Mouse (Mus musculus) CD4-positive helper T cell, adult 2 months (primary cell): ENCODE data around the gene Fpr1.
"Not testable (repeated sequence)": the region's sequence is repeated elsewhere in the genome, so short reads cannot be mapped to it uniquely, and the experiment has no call there.

Source experiments
- DNase-seq: peaks from one replicate; pipeline ENCODE4 v3.0.0-alpha.2; 2012; ENCODE audit warnings: low read depth, missing footprints, low spot score

The Fpr1 gene

DNA sequence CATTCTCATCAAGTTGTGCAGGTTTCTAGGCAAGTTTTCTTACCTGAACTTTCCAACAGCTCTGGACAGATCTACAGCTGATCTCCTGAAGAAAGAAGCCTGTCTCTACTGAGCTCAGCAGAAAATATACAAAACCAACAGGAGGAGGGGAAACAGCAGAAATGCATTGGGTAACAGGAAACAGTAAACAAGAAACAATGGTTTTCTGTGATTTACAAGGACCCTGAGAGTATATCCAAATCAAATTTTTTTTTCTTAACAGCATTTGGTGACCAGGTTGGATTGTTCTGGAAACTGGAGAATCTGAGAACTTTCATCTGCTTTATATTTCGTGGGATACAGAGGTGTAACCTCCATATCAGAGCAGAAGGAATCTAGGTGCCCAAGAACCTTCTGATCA is at the start of gene Fpr1:
Fpr1 (minus strand) TSS at position 101 of the 400 bp plus-strand sequence.
- DNase-seq = no peak

DNA sequence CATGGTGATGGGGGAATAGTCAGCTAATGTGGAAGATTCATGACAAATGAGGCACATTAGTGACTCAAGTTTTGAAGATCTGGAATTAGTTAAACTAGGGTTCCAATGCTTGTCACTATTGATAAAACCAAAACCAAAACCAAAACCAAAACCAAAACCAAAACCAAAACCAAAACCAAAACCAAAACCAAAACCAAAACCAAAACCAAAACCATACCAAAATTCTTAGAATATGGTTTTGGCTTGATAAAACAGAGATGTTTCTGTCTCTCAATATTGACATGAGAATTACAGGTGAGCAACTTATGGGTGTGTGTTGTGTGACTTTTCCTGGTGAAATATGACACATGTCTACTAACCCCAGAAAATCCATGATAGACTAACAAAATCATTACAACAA is 34.0 kb upstream of the Fpr1 start:
- no peak for DNase-seq

DNA sequence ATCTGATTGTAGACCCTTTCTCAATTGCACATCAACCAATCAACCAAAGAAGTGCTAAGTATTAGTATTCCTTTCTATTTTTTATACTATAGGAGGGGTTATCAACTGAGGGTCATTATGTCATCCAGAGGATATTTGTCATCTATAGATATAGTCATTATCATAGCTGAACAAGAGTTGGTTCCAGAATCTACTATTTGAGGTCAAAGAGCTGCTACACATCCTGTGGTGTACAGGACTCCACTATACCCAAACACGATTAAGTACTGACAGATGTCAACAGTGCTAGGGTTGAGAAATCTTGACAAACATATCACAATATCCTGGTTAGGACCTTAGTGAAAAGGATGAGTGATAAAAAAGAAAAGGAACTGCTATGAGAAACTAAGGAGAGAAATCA is 33.6 kb upstream of the Fpr1 start:
- no peak for DNase-seq

DNA sequence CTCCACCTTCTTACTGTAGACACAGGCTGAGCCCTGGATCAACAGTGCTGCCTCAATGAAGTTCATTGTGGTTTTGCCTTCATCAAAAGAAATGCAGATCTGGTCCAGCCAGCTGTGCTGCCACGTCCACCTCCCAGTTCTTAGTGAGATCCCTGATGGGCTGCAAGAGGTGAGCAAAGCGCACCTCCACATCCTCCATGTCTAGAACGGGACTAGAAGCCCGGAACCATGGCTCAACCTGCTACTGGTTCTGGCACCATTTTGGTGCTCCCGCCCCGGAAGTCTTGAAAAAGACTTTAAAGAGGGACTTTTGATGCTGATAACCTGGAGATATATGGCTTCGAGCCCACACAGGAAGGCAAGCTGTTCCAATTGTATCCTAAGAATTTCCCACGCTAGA is 28.9 kb upstream of the Fpr1 start:
- DNase-seq = not testable (repeated sequence)

DNA sequence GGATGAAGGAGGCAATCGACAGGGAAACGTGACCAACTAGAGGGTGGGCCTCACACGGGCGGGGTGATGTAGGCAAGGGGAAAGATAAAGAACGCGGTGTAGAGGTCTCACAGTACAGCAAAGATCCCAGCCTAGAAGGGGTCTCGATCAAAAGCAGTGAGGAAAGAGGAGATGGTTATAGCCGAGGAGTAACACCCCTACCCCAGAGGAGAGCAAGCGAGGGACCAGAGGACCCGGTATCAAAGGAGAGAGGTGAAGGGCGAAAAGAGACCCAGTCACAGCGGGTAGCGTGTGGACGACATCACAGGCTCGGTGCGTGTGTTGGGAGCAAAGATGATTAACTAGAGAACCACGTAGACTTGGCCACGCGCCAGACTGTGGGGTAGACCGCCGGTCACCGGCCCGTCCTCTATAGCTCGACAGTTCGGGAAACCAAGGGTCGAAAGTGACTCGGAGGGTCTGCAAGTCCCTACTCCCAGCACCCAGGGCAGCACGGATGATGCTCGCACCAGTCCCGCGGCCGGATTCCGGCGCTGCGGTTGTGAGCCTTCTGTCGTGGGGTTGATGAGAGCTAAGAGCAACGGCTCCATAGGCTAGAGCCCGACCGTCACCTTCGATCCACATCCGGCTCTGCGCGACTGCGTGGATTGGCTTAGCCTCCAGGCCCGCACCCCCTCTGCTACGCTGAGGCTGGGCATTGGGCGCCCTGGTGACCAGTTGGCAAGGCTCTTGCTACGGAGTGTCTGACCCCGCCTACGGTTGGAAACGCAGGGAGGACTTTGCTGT is 26.1 kb upstream of the Fpr1 start:
- DNase-seq = peak; percentile 86

DNA sequence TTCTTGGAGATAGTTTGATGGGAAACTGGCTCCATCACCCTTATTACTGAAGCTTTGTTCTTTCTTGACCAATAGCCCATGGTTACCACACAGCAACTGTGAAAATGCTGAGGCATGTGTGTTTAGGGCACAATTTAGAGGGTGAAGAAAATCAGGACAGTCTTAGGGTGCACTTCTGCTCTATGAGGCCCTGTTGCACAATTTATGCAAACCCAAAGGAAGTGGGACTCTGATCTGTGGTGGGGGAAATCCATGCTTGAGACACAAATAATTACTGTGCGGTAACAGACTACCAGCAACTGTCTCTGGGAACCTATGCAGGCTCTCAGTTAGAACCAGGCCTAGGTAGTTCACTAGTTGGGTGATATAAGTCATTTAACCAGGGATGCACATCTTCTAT is 17.0 kb upstream of the Fpr1 start:
- no peak for DNase-seq

DNA sequence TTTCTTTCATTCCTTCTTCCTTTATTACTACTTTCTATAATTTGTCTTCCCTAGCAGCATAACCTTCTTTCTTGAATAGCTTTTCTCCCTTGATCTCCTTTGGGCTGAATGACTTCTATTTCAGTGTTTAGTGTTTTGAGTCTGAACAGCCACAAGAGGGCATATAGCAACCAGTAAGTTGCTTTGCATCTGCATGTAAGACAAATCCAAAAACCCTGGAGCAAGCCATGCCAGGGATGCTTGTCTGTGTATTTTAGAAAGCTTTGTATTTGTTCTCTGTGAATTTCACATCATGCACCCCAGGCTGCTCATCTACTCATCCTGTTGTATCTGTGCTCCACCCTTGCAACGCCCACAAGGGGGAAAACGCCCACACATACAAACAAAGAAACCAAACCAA is 15.5 kb upstream of the Fpr1 start:
- DNase-seq = peak; percentile 8

DNA sequence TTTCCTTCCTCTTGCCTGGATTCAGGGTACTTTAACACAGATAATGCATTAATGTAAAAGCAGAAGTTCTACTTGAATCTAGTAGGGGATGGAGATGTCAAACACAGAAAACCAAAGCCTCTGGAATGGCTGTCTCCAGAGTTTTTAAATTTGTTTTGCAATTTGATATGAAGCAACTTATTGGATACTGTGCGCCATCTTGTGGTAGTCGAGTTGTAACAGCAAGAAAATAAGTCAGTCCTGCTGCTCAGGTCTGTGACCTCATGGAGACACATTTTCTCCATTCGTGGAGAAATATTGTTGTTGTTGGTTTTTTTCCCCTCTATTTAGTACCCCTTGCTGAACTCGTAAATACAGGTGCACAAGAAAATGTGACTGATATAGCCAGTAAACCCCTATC is 12.3 kb upstream of the Fpr1 start:
- peak; percentile 60 for DNase-seq

DNA sequence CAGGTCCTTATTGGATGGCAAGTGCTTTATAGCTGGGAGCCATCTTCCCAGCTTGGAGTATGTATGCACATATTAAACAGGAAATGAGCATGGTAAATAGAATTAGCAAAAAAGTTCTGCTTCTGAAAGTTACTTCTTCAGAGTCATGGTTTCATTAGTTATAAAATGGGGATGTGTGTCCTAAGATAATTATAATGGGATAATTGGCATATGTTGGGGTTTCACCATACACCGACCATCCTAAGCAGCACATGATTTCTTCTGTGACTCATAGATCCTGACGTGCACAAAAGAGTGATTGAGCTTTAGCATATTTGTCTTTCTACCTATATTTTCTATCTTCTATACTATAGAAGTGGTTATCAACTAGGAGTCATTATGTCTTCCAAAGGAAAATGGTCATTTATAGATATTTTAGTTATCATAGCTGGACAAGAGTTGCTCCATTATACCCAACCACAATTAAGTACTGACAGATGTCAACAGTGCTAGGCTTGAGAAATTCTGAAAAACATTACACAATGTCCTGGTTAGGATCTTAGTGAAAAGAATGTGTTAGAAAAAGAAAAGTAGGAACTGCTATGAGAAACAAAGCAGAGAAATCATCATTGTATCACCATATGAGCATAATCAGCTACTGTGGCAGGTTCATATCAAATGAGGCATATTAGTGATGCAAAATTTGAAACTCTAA is 6.1 kb upstream of the Fpr1 start:
- no peak for DNase-seq

DNA sequence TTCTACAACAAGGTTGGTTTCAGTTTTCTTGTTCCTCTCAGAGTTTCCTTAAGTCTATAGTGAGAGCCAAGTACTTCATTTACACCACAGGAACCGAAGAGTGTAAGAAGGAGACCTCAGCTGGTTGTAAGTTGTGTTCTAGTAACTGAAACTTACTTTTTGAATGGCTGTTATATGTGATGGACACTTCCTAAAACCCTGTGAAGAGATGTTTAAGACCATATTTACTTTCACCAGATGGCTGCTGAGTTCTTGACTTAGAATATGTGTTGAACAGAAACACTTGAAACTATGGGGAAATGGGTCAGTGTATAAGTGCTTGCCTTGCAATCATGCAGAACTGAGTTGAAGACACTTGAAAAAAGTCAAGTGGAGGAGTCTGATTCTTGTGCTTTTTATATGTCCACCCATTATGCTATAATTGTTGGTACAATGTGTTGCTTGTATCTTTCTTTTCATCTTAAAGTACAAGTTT is 4.1 kb upstream of the Fpr1 start, which contains the start of the genes Fpr2 and Fpr3:
Fpr2 (plus strand) TSS at position 51 of the 475 bp plus-strand sequence.
Fpr3 (plus strand) TSS at position 79 of the 475 bp plus-strand sequence.
- DNase-seq = no peak

DNA sequence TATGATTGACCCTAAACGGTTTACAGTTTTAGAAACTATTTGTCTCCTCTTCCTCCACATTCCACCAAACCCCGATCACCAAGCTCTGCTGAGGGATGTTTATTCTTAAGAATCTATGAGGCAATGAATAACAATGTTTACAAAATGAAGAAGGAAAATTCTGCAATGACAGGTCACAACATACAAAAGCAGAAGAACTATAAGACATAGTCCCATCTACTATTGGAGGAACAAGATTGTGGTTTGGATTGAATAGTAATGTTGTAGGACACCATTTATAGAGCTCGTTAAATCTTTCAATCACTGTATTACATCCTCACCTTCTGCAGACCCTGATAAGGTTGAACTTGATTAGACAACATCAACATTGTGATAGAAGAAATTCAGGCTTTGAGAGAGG is 1.1 kb downstream of the Fpr1 start:
- no peak for DNase-seq

DNA sequence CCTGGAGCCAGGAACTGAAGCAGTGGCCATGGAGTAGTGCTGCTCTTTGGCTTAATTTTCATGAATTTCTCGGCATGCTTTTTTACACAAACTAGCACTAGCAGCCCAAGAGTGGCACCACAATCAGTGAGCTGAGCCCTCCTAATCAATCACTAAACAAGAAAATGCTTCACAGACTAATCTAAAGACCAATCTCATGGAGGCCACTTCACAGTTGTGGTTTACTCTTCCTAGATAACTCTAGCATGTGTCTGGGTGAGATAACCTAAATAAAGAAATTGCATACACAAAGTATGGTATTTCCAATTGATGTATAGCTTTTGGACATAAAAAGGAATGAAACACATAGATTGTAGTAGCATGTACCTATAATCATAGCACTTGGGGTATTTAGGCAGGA is 4.4 kb downstream of the Fpr1 start:
- DNase-seq = no peak

DNA sequence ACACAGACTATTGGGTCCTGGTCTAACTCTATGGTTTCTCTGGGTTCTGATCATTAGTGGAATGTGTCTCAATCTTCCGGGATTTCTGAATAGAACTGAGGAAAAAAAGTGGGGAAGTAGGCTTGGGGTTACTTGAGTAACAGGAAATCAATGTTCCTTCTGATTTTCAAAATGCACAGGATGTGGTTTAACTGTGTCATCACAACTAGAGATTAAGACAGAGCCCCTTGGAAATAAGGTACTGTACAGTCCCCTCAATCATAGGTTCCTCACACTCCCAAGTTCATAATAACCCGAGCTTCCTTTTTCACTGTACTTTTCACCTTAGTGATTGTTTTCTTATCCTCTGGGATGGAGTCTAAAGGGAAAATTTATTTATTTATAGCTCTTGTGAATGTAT is 12.0 kb downstream of the Fpr1 start:
- no peak for DNase-seq

DNA sequence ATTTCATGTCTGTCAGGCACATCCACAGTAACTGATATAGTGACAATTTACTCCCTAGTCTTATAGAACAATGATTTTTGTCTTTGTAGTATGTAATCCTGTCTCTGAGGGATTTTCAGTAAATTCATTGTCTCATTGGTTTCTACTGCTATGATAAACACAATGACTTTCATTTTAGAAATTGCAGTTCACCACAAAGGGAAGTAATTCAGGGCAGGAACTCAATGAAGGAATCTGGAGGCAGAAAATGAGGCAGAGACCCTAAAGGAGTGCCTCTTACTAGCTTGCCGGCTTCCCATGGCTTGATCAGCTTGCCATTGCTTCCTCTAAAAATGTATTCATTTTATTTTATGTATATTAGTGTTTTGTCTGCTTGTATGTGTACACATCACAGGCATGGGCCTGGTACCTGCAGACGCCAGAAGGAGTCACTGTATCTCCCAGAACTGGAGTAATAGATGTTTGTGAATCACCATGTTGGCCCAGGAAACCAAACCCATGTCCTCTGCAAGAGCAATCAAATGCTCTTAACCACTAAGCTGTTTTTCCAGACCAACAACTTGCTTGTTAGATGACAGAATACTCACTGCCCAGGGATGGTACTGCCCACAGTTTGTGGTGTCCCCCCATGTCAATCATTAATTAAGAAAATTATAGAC is 12.7 kb downstream of the Fpr1 start:
- DNase-seq = no peak

DNA sequence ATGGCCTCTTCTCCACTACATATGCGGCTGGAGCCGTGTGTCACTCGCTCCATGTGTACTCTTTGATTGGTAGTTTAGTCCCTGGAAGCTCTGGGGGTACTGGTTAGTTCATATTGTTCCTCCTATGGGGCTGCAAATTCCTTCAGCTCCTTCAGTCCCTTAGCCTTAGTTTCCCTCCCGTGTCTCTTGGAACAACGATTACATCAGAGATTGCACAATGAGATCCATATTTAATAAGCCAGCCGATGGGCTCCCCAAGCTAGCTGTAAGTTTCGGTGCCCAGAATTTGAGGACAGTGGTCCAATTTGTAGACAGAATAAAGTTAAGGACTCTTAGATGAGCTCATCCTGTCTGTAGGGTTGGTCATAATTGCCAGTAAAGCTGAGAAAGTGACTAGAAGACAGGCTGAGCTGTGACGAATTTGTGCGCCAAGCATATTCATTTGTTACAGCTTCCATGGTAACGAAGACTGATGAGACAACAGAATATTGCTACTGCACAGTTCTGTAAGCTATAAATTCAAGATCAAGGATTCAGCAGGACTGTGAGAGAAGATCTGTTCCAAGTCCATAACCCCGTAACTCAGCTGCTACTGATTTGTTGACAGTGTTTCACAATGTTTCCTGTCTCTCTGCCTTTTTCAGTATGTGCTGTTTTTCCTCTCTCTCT is 16.8 kb downstream of the Fpr1 start:
- DNase-seq = no peak

DNA sequence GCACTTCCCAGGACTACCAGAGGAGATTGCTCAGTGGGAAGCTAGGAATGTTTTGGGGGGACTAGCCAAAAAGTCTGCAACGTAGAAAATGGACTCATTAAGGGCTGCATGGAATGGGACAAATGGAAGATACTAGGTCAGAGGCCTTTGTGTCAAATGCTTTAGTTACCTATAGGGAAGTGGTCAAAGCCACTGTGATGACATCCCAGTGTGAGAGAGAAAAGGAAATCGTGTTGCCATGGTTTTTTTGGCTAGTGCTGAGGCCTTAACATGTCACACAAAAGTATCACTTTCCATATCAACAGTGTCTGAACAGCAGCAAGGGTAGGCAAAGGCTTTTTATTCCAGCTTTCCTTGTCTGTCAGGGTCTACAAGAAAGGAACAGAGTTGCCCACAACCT is 18.6 kb downstream of the Fpr1 start:
- no peak for DNase-seq

DNA sequence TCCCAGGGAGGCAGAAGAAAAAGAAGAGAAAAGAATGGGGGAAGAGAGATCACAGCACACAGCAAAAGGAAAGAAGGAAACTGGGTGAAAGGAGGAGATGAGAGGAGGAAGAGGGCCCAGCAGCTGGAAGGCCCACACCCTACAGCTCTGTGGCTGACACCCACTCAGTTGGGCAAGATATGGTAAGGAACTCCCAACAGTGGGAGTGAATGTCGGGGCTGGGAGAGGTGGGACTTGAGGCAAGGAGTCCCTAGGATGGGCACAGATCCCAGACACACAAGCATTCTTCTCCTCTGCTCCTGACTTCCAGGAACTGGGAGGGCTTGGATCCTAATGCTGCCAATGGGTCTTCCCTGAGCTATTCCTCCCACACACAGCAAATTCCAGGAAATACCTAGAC is 21.4 kb downstream of the Fpr1 start:
- DNase-seq = no peak

DNA sequence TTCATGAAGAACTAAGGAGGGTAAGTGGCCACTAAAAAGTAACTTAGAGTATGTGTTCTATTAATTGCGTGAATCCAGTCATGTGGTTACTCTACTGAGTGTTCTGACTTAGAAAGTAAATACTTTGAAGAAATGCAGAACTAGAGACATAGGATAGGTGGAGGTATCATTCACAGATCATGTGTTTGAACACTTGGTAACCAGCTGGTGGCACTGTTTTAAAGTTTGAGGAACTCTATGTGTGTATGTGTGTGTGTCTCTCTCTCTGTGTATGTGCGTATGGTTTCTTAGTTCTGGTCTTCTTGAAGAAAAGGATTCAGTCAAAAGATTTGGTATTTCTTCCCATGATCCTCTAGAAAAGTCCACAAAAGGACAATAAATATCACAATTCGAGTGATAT is 23.6 kb downstream of the Fpr1 start:
- no peak for DNase-seq

DNA sequence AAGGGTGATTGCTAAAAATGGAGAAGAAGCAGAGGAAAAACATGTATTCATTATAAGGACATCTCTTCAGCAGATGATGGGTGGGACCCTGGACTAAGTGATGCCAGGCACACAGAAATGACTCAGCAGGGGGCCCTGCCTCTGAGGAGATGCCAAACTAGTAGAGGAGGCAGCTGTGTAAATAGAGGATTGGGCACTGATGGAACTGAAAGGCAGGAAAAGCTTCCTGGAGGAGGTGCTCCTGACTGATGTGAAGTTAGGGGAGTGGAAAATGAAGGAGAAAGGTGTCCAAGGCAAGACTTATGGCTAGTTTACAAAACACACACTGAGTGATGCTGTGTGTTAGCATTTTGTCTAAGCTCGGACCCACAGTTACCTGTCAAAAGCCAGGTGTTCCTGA is 26.3 kb downstream of the Fpr1 start:
- no peak for DNase-seq

DNA sequence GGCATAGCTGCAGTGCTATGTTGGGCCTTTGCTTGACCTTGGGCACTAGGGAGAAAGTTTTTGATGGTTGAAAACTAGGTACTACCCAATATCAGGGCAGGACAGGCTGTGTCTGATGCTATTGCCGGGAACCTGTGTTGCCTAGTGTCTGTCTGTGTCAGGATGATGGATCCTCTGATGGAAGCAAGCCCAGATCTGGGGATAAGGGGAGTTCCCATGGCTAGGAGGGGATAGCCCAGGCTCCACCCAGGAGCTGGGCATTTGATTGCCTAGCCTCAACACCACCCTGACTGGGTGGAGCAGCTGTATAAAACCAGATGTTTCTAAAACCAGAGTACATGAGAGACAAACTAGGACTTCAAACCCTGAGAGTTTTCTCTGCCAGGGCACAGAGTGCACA is 27.1 kb downstream of the Fpr1 start:
- DNase-seq = no peak

DNA sequence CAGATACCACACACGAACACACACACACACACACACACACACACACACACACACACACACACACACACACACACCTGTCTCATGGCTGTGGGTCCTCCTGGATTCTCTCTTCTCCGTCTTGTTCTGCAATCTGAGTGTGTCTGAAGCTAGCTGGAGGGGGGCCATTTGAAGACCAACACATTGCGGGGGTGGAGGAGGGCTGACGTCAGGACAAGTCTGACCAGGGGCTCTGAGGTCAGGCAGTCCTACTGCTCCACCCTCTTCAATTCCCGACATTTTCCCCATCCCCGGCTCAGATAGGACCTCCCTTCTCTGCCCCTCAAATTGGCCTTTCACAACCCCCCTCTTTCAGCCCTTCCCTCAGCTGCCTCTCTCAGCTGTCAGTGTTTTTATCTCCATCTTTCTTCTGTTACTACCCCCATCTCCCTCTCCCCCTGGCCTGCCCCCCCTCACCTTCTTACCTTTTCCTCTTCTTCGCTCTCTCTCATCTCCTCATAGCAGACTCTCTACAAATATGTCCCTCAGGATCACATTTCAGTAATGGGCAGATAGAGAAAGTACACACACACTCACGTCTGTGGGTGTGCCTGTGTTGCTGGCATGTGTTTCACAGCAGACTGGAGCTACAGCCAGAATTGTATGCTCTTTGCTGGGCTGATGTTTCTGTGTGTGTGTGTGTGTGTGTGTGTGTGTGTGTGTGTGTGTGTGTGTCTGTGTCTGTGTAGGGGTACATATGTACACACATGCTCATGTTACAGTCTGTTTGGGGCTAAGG is 28.5 kb downstream of the Fpr1 start, which contains the start of gene Has1:
Has1 (minus strand) TSS at position 142 of the 775 bp plus-strand sequence.
- DNase-seq = no peak
